Mouse (Mus musculus) kidney, embryonic 14.5 days (tissue): ENCODE results near the gene Syt2. TPM values are rescaled to one million over a fixed set of nuclear protein-coding genes. Genes with fewer than 3 reads are reported as not detected.

Source experiments
- ATAC-seq: fragments of 200-750 bp; cut with Nextera tagmentation; 2 replicates; pipeline ENCODE4 v1.8.0; 2017; ENCODE audit warnings: moderate number of reproducible peaks, mild to moderate bottlenecking, moderate TSS enrichment, moderate library complexity; ENCODE audit not compliant: low FRiP score, low TSS enrichment
- H3K27ac ChIP-seq: fragments of 300-500 bp; sonication (generic); 2 replicates; pipeline ENCODE4 v1.5.1; 2014; ENCODE audit warnings: low read depth, mild to moderate bottlenecking, low read length, moderate library complexity, mixed read lengths
- H3K27me3 ChIP-seq: fragments of 300-500 bp; sonication (generic); 2 replicates; pipeline ENCODE4 v1.6.1; 2014; ENCODE audit warnings: mild to moderate bottlenecking, low read length; ENCODE audit not compliant: control insufficient read depth, insufficient read depth
- H3K36me3 ChIP-seq: fragments of 300-500 bp; sonication (generic); 2 replicates; pipeline ENCODE4 v1.6.1; 2014; ENCODE audit warnings: low read length, mixed read lengths; ENCODE audit not compliant: control insufficient read depth, insufficient read depth
- H3K4me1 ChIP-seq: fragments of 300-500 bp; sonication (generic); 2 replicates; pipeline ENCODE4 v1.6.1; 2014; ENCODE audit warnings: low read length, mixed read lengths; ENCODE audit not compliant: control insufficient read depth, insufficient read depth
- H3K4me2 ChIP-seq: fragments of 300-500 bp; sonication (generic); replicated peaks from 2 replicates; pipeline ENCODE4 v1.6.1; 2014; ENCODE audit warnings: low read depth, mild to moderate bottlenecking, low read length
- H3K4me3 ChIP-seq: fragments of 300-500 bp; sonication (generic); 2 replicates; pipeline ENCODE4 v1.5.1; 2014; ENCODE audit warnings: mild to moderate bottlenecking, low read length
- H3K9ac ChIP-seq: fragments of 300-500 bp; sonication (generic); 2 replicates; pipeline ENCODE4 v1.6.1; 2014; ENCODE audit warnings: low read depth, mild to moderate bottlenecking, low read length, moderate library complexity
- H3K9me3 ChIP-seq: fragments of 300-500 bp; sonication (generic); 2 replicates; pipeline ENCODE4 v1.6.1; 2016; ENCODE audit warnings: low read length; ENCODE audit not compliant: control insufficient read depth
- WGBS: fragments of 180-500 bp; shearing (Covaris S2); extraction: QIAGEN DNeasy Blood & Tissue Kit; methylation state at CpG from one replicate; pipeline ENCODE4 v1.1.7; 2014; 5-methylcytosine and 5-hydroxymethylcytosine counted together
- polyA plus RNA-seq: library from polyadenylated mRNA; unstranded; fragments of >200 nt; fragmentation: Nextera tagmentation; extraction: Ambion mirVana; gene quantifications from 2 replicates; pipeline ENCODE4 v1.2.1, GENCODE M21; 2014

Gene Syt2
- polyA plus RNA-seq, 1 experiment from 2014 or later, result 1.2 TPM

GRCm38 (mm10) chr1:134773256-134773655 is 126.8 kb downstream of the Syt2 start:
- H3K27ac ChIP-seq, result peak overlapping the region; percentile 84
- peaks cover 45% of the 10 kb centered on the region for H3K4me1 ChIP-seq
- 38% methylated on average over 12 of the region's 12 CpGs for WGBS
- no peak overlapping the region for H3K9ac ChIP-seq
- no peak for ATAC-seq
- no peak overlapping the region for H3K4me2 ChIP-seq
- no peak overlapping the region for H3K4me3 ChIP-seq
- no peaks in the 10 kb centered on the region for H3K9me3 ChIP-seq
- peaks cover 2% of the 10 kb centered on the region; the same call in 1 of the 2 replicates for H3K36me3 ChIP-seq
- H3K27me3 ChIP-seq, result no peaks in the 10 kb centered on the region

- H3K4me3 ChIP-seq, result no peak overlapping the region
- H3K27me3 ChIP-seq, result no peaks in the 10 kb centered on the region
- 65% methylated on average over 2 of the region's 2 CpGs for WGBS
- peaks cover 2% of the 10 kb centered on the region; the same call in 1 of the 2 replicates for H3K36me3 ChIP-seq
- peak overlapping the region; percentile 84 for H3K27ac ChIP-seq
- no peak overlapping the region for H3K4me2 ChIP-seq
- no peaks in the 10 kb centered on the region for H3K9me3 ChIP-seq
- peaks cover 45% of the 10 kb centered on the region for H3K4me1 ChIP-seq
- no peak overlapping the region for H3K9ac ChIP-seq
- ATAC-seq, result peak; percentile 48; the same call in 1 of the 2 replicates
Observed at GRCm38 (mm10) chr1:134774247-134774646, 127.8 kb downstream of the Syt2 start.

GRCm38 (mm10) chr1:134774728-134775287 is 128.3 kb downstream of the Syt2 start:
- no peak overlapping the region for H3K9ac ChIP-seq
- H3K4me3 ChIP-seq, result no peak overlapping the region
- peaks cover 45% of the 10 kb centered on the region for H3K4me1 ChIP-seq
- no peaks in the 10 kb centered on the region for H3K9me3 ChIP-seq
- H3K27ac ChIP-seq, result peak overlapping the region; percentile 84
- H3K27me3 ChIP-seq, result no peaks in the 10 kb centered on the region
- no peak overlapping the region for H3K4me2 ChIP-seq
- H3K36me3 ChIP-seq, result peaks cover 2% of the 10 kb centered on the region; the same call in 1 of the 2 replicates
- ATAC-seq, result peak; percentile 40; the same call in 1 of the 2 replicates
- WGBS, result 35% methylated on average over 6 of the region's 6 CpGs

GRCm38 (mm10) chr1:134775631-134776030 is 129.2 kb downstream of the Syt2 start:
- no peak overlapping the region for H3K9ac ChIP-seq
- H3K4me3 ChIP-seq, result no peak overlapping the region
- no peak overlapping the region for H3K4me2 ChIP-seq
- H3K9me3 ChIP-seq, result no peaks in the 10 kb centered on the region
- peak overlapping the region; percentile 84 for H3K27ac ChIP-seq
- WGBS, result 28% methylated on average over 3 of the region's 3 CpGs
- no peak for ATAC-seq
- H3K27me3 ChIP-seq, result no peaks in the 10 kb centered on the region
- H3K36me3 ChIP-seq, result peaks cover 2% of the 10 kb centered on the region; the same call in 1 of the 2 replicates
- peaks cover 45% of the 10 kb centered on the region for H3K4me1 ChIP-seq

- no peaks in the 10 kb centered on the region; the same call in 1 of the 2 replicates for H3K36me3 ChIP-seq
- H3K4me3 ChIP-seq, result no peak overlapping the region
- H3K27me3 ChIP-seq, result no peaks in the 10 kb centered on the region
- ATAC-seq, result no peak
- H3K27ac ChIP-seq, result no peak overlapping the region
- H3K9me3 ChIP-seq, result no peaks in the 10 kb centered on the region
- H3K4me1 ChIP-seq, result peaks cover 34% of the 10 kb centered on the region
- H3K4me2 ChIP-seq, result no peak overlapping the region
- no peak overlapping the region for H3K9ac ChIP-seq
- WGBS, result 68% methylated on average over 12 of the region's 12 CpGs
Observed at GRCm38 (mm10) chr1:134777201-134777885, 130.9 kb downstream of the Syt2 start.

GRCm38 (mm10) chr1:134777936-134778548 is 131.6 kb downstream of the Syt2 start:
- no peaks in the 10 kb centered on the region for H3K27me3 ChIP-seq
- peaks cover 37% of the 10 kb centered on the region for H3K4me1 ChIP-seq
- no peaks in the 10 kb centered on the region for H3K9me3 ChIP-seq
- H3K9ac ChIP-seq, result no peak overlapping the region
- ATAC-seq, result no peak
- H3K4me2 ChIP-seq, result no peak overlapping the region
- no peaks in the 10 kb centered on the region; the same call in 1 of the 2 replicates for H3K36me3 ChIP-seq
- no peak overlapping the region for H3K4me3 ChIP-seq
- 70% methylated on average over 13 of the region's 13 CpGs for WGBS
- H3K27ac ChIP-seq, result peak overlapping the region; percentile 42; the same call in 1 of the 2 replicates

GRCm38 (mm10) chr1:134782797-134783196 is 136.3 kb downstream of the Syt2 start:
- no peaks in the 10 kb centered on the region; the same call in 1 of the 2 replicates for H3K36me3 ChIP-seq
- WGBS, result 70% methylated on average over 5 of the region's 5 CpGs
- no peak overlapping the region for H3K4me2 ChIP-seq
- H3K9me3 ChIP-seq, result no peaks in the 10 kb centered on the region
- H3K4me3 ChIP-seq, result no peak overlapping the region
- no peak overlapping the region for H3K9ac ChIP-seq
- H3K27me3 ChIP-seq, result no peaks in the 10 kb centered on the region
- H3K27ac ChIP-seq, result no peak overlapping the region
- 0 out of 2 replicates have a peak, but pooled peaks cover 4% of the 10 kb centered on the region for H3K4me1 ChIP-seq
- no peak for ATAC-seq

- no peaks in the 10 kb centered on the region for H3K27me3 ChIP-seq
- no peak overlapping the region for H3K4me3 ChIP-seq
- H3K4me2 ChIP-seq, result no peak overlapping the region
- no peak for ATAC-seq
- WGBS, result 81% methylated on average over 4 of the region's 4 CpGs
- H3K27ac ChIP-seq, result no peak overlapping the region
- no peaks in the 10 kb centered on the region for H3K9me3 ChIP-seq
- H3K4me1 ChIP-seq, result 0 out of 2 replicates have a peak, but pooled peaks cover 3% of the 10 kb centered on the region
- no peak overlapping the region for H3K9ac ChIP-seq
- H3K36me3 ChIP-seq, result no peaks in the 10 kb centered on the region
Observed at GRCm38 (mm10) chr1:134783958-134784357, 137.5 kb downstream of the Syt2 start.

- no peaks in the 10 kb centered on the region for H3K27me3 ChIP-seq
- H3K4me3 ChIP-seq, result no peak overlapping the region
- H3K4me2 ChIP-seq, result no peak overlapping the region
- no peak overlapping the region for H3K9ac ChIP-seq
- no peak overlapping the region for H3K27ac ChIP-seq
- WGBS, result 81% methylated on average over 6 of the region's 6 CpGs
- H3K36me3 ChIP-seq, result no peaks in the 10 kb centered on the region
- 0 out of 2 replicates have a peak, but pooled peaks cover 3% of the 10 kb centered on the region for H3K4me1 ChIP-seq
- ATAC-seq, result no peak
- H3K9me3 ChIP-seq, result no peaks in the 10 kb centered on the region
Observed at GRCm38 (mm10) chr1:134784481-134784880, 138.0 kb downstream of the Syt2 start.
